Mouse (Mus musculus) CD4-positive, CD25-positive, alpha-beta regulatory T cell, adult 2 months (primary cell): ENCODE data around the gene Il6st.
"Not testable (repeated sequence)": the region's sequence is repeated elsewhere in the genome, so short reads cannot be mapped to it uniquely, and the experiment has no call there.

Experiments used
- DNase-seq: peaks from one replicate; pipeline ENCODE4 v3.0.0-alpha.2; 2012; ENCODE audit warnings: low read depth, low spot score

The Il6st gene

DNA sequence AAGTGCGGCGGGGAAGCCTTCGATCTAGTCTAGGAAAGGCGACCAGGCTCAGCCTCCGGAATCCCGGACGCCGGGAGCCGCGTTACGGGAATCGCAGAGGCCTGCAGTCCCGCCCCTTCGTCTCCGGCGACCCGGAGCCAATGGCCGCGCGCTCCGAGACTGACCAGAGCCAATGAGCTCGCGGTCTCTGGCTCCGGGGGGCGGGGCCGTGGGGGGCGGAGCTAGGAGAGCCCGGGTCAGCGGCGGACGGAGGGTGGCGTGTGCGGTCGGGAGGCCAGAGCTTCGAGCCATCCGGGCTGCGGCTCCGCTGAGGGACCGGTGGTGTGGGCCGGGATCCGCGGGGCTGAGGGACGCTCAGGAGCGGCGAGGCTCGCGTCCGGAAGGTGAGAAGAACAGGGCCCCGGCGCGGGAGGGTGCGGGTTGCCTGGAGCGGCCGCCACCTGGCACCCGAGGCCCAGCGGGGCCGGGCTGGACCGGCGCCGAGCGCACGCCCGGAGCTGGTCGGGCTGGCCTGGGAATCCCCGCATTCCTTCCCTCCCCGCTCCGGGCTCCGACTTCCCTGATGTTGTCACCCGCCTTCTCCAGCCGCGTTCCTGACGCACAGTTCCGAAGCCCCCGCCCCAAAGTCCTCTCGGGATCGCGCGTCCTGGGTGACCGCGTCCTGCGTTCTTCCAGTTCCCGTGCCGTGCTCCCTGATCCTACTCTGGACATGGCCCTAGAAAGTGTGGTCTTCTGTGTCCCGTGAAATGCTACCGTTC, at the start of gene Il6st:
Gene Il6st (plus strand): TSS at position 203 of the 758 bp plus-strand sequence.
- peak; percentile 93 for DNase-seq

- no peak for DNase-seq
These were observed 48.0 kb upstream of the Il6st start for GRCm38 (mm10) chr13:112415896-112416295.

- DNase-seq = peak; percentile 32
These were observed 47.3 kb upstream of the Il6st start for GRCm38 (mm10) chr13:112416410-112417162.

GRCm38 (mm10) chr13:112417163-112417523, 46.7 kb upstream of the Il6st start:
- peak; percentile 39 for DNase-seq

- peak; percentile 88 for DNase-seq
These were observed 45.9 kb upstream of the Il6st start for GRCm38 (mm10) chr13:112417861-112418423.

GRCm38 (mm10) chr13:112418595-112418994, 45.3 kb upstream of the Il6st start:
- DNase-seq = peak; percentile 76

DNA sequence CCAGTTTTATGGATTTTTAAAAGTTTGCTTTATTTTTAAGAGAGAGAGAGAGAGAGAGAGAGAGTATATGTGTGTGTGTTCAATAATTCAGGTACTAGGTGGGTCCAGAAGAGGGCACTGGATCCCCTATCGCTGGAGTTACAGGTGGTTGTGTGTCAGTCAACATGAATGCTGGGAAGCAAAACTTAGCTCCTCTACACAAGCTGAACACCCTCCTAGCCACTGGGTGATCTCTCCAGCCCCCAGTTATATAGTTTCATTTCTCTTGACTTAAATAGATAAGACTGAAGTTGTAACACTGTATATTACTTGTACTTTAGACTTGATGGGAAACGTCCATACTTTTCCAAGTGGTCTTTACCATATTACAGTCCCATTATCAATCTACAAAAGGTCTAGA, 39.7 kb upstream of the Il6st start:
- peak; percentile 82 for DNase-seq

GRCm38 (mm10) chr13:112424635-112425034, 39.2 kb upstream of the Il6st start:
- DNase-seq = peak; percentile 83

GRCm38 (mm10) chr13:112425181-112425654, 38.7 kb upstream of the Il6st start:
- DNase-seq = peak; percentile 66

DNA sequence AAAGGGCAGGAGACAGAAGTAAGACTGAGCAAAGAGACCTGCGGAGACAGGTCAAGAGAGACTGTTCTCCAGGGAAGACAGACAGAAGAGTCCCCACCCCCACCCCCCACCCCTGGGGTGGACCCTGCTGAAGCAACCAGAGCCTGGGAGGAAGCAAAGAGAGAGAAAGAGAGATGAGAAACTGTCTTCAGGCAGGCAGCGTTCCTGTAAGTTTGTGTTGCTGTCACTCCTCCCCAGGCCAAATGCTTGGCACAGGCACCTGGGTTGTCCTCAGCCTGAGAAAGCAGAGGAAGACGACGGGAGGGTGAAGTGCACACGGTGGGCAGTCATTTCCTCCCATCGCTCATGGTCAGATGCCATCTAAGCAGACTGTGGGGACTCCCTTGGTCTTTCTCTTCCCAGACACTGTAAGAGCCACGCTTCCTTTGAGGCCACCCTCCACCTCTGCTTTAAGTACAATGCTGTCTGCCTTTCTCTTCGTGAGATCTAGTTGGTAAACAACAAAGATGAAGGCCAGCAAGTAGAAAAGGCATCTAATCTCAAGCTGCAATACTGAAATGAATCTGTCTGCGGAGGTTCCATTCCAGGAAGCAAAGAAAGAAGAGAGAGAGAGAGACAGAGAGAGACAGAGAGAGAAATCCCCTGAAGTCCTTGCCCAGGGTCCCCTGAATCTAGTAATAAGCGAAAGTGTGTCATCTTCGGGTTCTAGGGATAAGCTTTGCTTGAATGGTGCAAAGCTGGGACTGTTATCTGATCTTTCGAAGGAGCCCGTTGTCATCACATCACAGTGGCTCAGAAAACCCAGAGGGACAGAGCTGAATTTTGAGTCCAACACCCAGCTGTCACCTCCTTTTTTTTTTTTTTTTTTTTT, 37.4 kb upstream of the Il6st start:
- peak; percentile 70 for DNase-seq

DNA sequence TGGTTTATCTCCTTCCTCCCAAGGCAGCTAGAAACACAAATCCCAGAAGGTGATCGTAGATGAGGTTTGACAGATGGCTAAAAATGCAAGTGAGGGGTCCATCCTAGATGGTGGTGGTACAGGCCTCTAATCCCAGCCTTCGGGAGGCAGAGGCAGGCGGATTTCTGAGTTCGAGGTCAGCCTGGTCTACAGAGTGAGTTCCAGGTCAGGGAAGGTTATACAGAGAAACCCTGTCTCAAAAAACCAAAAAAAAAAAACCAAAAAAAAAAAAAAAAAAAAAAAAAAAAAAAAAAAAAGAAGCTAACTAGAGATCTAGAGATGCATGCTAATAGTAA, 36.8 kb upstream of the Il6st start:
- not testable (repeated sequence) for DNase-seq

GRCm38 (mm10) chr13:112427521-112427920, 36.3 kb upstream of the Il6st start:
- peak; percentile 91 for DNase-seq

- DNase-seq = peak; percentile 73
These were observed 30.6 kb upstream of the Il6st start for GRCm38 (mm10) chr13:112433271-112433670.

- peak; percentile 50 for DNase-seq
These were observed 28.4 kb upstream of the Il6st start for GRCm38 (mm10) chr13:112435241-112436075.

DNA sequence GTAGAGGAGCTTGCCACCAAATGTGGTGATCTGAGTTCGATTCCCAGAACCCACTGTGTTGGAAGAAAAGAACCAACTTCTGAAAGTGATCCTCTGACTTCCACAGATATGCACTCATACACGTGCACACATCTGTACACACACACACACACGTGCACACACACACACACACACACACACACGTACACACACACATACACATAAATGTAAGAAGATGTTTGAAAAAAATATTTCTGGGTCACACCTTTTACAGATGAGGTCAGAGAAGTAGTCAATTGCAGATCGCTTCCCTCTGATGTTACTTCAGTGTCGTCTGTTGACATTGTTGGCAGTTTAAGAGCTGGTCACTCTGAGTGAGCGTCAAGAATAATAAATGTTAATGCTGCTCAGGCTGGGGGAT, 27.6 kb upstream of the Il6st start:
- no peak for DNase-seq

- peak; percentile 91 for DNase-seq
These were observed 25.6 kb upstream of the Il6st start for GRCm38 (mm10) chr13:112438001-112438868.

GRCm38 (mm10) chr13:112439105-112439818, 24.6 kb upstream of the Il6st start:
- DNase-seq = peak; percentile 64

DNA sequence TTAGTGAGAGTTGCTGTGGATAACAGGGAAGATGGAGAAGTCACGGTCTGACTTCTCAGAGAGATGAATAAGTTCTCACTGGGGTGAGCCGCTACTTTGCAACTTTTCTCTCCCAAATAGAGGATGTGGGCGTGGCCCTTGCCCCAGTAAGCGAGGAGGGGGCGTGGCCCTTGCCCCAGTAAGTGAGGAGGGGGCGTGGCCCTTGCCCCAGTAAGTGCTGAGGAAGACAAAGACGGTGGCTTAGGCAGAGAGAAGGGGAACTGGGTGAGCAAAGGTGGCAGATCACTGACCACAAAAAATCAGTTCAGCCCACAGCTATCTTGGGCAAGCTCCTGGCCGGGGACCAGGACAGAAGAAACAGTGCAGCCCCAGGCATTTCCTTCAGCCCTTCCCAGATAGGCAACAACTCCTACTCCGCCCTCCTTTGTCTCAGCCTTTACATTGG, 23.9 kb upstream of the Il6st start:
- DNase-seq = peak; percentile 90

DNA sequence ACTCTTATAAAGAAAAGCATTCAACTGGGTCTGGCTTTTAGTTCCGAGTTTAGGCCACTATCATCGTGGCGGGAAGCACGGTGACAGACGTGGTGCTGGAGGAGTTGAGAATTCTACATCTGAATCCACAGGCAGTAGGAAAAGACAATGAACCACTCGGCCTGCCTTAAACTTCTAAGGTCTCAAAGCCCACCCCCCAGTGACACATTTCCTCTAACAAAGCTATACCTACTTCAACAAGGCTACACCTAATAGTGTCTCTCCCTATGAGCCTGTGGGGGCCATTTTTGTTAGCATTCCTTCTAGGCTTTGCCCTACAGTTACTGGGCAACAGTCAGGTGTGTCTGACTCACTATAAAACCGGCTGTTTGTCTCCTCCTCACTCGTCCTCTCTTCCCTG, 23.2 kb upstream of the Il6st start:
- no peak for DNase-seq
